Mouse (Mus musculus) lung, adult 2 months (tissue): Measurements from ENCODE around the gene Tor2a.

Experiments used
- CTCF ChIP-seq: fragments of 200-500 bp; IDR thresholded peaks from 2 replicates; pipeline ENCODE4 v1.5.1; 2011; ENCODE audit warnings: mild to moderate bottlenecking, low read length, control low read depth; ENCODE audit not compliant: insufficient read depth
- POLR2A ChIP-seq: fragments of 200-500 bp; IDR thresholded peaks from 2 replicates; pipeline ENCODE4 v1.6.1; 2011; ENCODE audit warnings: low read depth, mild to moderate bottlenecking, control low read depth, low read length, borderline replicate concordance; ENCODE audit errors: extremely low read depth

- TF ChIP-seq POLR2A (no peak), CTCF (no peak)
These were observed 20.0 kb upstream of the Tor2a start for GRCm38 (mm10) chr2:32737008-32737407.
